Mouse (Mus musculus) hindbrain, embryonic 11.5 days (tissue): ENCODE results near the gene Psg25. TPM values are rescaled to one million over a fixed set of nuclear protein-coding genes. Genes with fewer than 3 reads are reported as not detected.
"Not testable (repeated sequence)": the region's sequence is repeated elsewhere in the genome, so short reads cannot be mapped to it uniquely, and the experiment has no call there.

Experiments
- ATAC-seq: fragments of 200-750 bp; cut with Nextera tagmentation; 2 replicates; pipeline ENCODE4 v1.8.0; 2017; ENCODE audit warnings: mild to moderate bottlenecking, moderate TSS enrichment, moderate library complexity; ENCODE audit not compliant: low FRiP score
- DNase-seq: peaks from one replicate; pipeline ENCODE4 v3.0.0-alpha.2; 2015; ENCODE audit warnings: low spot score
- H3K27ac ChIP-seq: fragments of 300-500 bp; sonication (generic); 2 replicates; pipeline ENCODE4 v1.5.1; 2014; ENCODE audit warnings: mild to moderate bottlenecking, low read depth, low read length
- H3K27me3 ChIP-seq: fragments of 300-500 bp; sonication (generic); 2 replicates; pipeline ENCODE4 v1.6.1; 2014; ENCODE audit warnings: mild to moderate bottlenecking, low read length, moderate library complexity, mixed read lengths; ENCODE audit not compliant: control insufficient read depth, insufficient read depth
- H3K36me3 ChIP-seq: fragments of 300-500 bp; sonication (generic); 2 replicates; pipeline ENCODE4 v1.6.1; 2014; ENCODE audit warnings: mild to moderate bottlenecking, low read length, moderate library complexity, mixed read lengths; ENCODE audit not compliant: control insufficient read depth, insufficient read depth
- H3K4me1 ChIP-seq: fragments of 300-500 bp; sonication (generic); replicated peaks from 2 replicates; pipeline ENCODE4 v1.6.1; 2014; ENCODE audit warnings: low read length, mixed read lengths; ENCODE audit not compliant: control insufficient read depth, insufficient read depth
- H3K4me2 ChIP-seq: fragments of 300-500 bp; sonication (generic); replicated peaks from 2 replicates; pipeline ENCODE4 v1.6.1; 2014; ENCODE audit warnings: mild to moderate bottlenecking, low read depth, low read length
- H3K4me3 ChIP-seq: fragments of 300-500 bp; sonication (generic); 2 replicates; pipeline ENCODE4 v1.5.1; 2014; ENCODE audit warnings: low read depth, low read length
- H3K9ac ChIP-seq: fragments of 300-500 bp; sonication (generic); 2 replicates; pipeline ENCODE4 v1.6.1; 2014; ENCODE audit warnings: low read depth, low read length
- H3K9me3 ChIP-seq: fragments of 300-500 bp; sonication (generic); 2 replicates; pipeline ENCODE4 v1.6.1; 2016; ENCODE audit warnings: low read length; ENCODE audit not compliant: control insufficient read depth
- WGBS: fragments of 180-500 bp; shearing (Covaris S2); extraction: QIAGEN DNeasy Blood & Tissue Kit; methylation state at CpG from one replicate; pipeline ENCODE4 v1.1.7; 2014; 5-methylcytosine and 5-hydroxymethylcytosine counted together
- polyA plus RNA-seq: library from polyadenylated mRNA; unstranded; fragments of >200 nt; fragmentation: Nextera tagmentation; extraction: Ambion mirVana; gene quantifications from 2 replicates; pipeline ENCODE4 v1.2.1, GENCODE M21; 2014

Gene Psg25
- polyA plus RNA-seq: not detected in 2 replicates

- H3K27me3 ChIP-seq: no peaks in the 10 kb centered on the region
- no peaks in the 10 kb centered on the region for H3K9me3 ChIP-seq
- H3K27ac ChIP-seq: no peak within 1 kb of the TSS
- H3K4me3 ChIP-seq: no peak within 1 kb of the TSS
- WGBS: 92% methylated on average over 1 of the region's 1 CpGs
- no peak within 1 kb of the TSS for H3K4me2 ChIP-seq
- ATAC-seq (no peak), DNase-seq (no peak)
- no peak within 1 kb of the TSS for H3K9ac ChIP-seq
- no peaks in the 10 kb centered on the region for H3K4me1 ChIP-seq
- no peaks in the 10 kb centered on the region for H3K36me3 ChIP-seq
Measured at GRCm38 (mm10) chr7:18532169-18532568, at the start of gene Psg25. Gene Psg25 (minus strand): TSS chr7:18532269.

GRCm38 (mm10) chr7:18567205-18567604 lies 35.1 kb upstream of the Psg25 start, which contains the start of gene Psg27:
Gene Psg27 (minus strand): TSS chr7:18567305.
- Histone ChIP-seq H3K9me3 (no peaks in the 10 kb centered on the region), H3K27ac (no peak within 1 kb of the TSS), H3K36me3 (no peaks in the 10 kb centered on the region), H3K4me3 (no peak within 1 kb of the TSS), H3K9ac (no peak within 1 kb of the TSS), H3K4me2 (no peak within 1 kb of the TSS), H3K4me1 (no peaks in the 10 kb centered on the region), H3K27me3 (no peaks in the 10 kb centered on the region)
- ATAC-seq (no peak), DNase-seq (no peak)
- WGBS: 87% methylated on average over 3 of the region's 3 CpGs

- Histone ChIP-seq H3K4me1 (no peaks in the 10 kb centered on the region), H3K36me3 (no peaks in the 10 kb centered on the region), H3K9me3 (no peaks in the 10 kb centered on the region; the same call in 1 of the 2 replicates), H3K27me3 (no peaks in the 10 kb centered on the region), H3K27ac (no peak overlapping the region), H3K4me2 (no peak overlapping the region), H3K4me3 (no peak overlapping the region), H3K9ac (no peak overlapping the region)
- no peak for DNase-seq
- ATAC-seq: no peak
Measured at GRCm38 (mm10) chr7:18559850-18560249, 27.8 kb upstream of the Psg25 start.

GRCm38 (mm10) chr7:18555751-18556150 lies 23.7 kb upstream of the Psg25 start:
- ATAC-seq, H3K4me2 ChIP-seq, H3K27me3 ChIP-seq, H3K9ac ChIP-seq, H3K27ac ChIP-seq, H3K36me3 ChIP-seq, H3K4me3 ChIP-seq, DNase-seq, H3K9me3 ChIP-seq, H3K4me1 ChIP-seq: not testable (repeated sequence)
- WGBS: 79% methylated on average over 3 of the region's 3 CpGs

- Histone ChIP-seq H3K9me3 (no peaks in the 10 kb centered on the region), H3K36me3 (no peaks in the 10 kb centered on the region), H3K27ac (no peak overlapping the region), H3K4me1 (no peaks in the 10 kb centered on the region), H3K4me2 (no peak overlapping the region), H3K9ac (no peak overlapping the region), H3K4me3 (no peak overlapping the region), H3K27me3 (no peaks in the 10 kb centered on the region)
- WGBS: 70% methylated on average over 3 of the region's 3 CpGs
- ATAC-seq (no peak), DNase-seq (no peak)
Measured at GRCm38 (mm10) chr7:18533420-18533819, 1.4 kb upstream of the Psg25 start.

GRCm38 (mm10) chr7:18524668-18525067 lies 7.4 kb downstream of the Psg25 start:
- Histone ChIP-seq H3K9ac (no peak overlapping the region), H3K36me3 (no peaks in the 10 kb centered on the region), H3K27ac (no peak overlapping the region), H3K4me3 (no peak overlapping the region), H3K27me3 (no peaks in the 10 kb centered on the region), H3K4me2 (no peak overlapping the region), H3K4me1 (no peaks in the 10 kb centered on the region), H3K9me3 (no peaks in the 10 kb centered on the region)
- no peak for ATAC-seq
- 94% methylated on average over 8 of the region's 8 CpGs for WGBS
- no peak for DNase-seq

- not testable (repeated sequence) for H3K27ac ChIP-seq, H3K36me3 ChIP-seq, H3K4me2 ChIP-seq, H3K4me3 ChIP-seq, DNase-seq, ATAC-seq, H3K4me1 ChIP-seq, H3K9me3 ChIP-seq, H3K27me3 ChIP-seq, H3K9ac ChIP-seq
Measured at GRCm38 (mm10) chr7:18512848-18513247, 19.2 kb downstream of the Psg25 start.

- not testable (repeated sequence) for H3K36me3 ChIP-seq, H3K4me2 ChIP-seq, H3K4me1 ChIP-seq, H3K27me3 ChIP-seq, DNase-seq, H3K27ac ChIP-seq, H3K4me3 ChIP-seq, ATAC-seq, H3K9me3 ChIP-seq, H3K9ac ChIP-seq
- WGBS: 67% methylated on average over 2 of the region's 2 CpGs
Measured at GRCm38 (mm10) chr7:18512417-18512816, 19.7 kb downstream of the Psg25 start.

- Histone ChIP-seq H3K4me1 (no peaks in the 10 kb centered on the region), H3K27me3 (no peaks in the 10 kb centered on the region), H3K9me3 (no peaks in the 10 kb centered on the region), H3K27ac (no peak overlapping the region), H3K9ac (no peak overlapping the region), H3K4me3 (no peak overlapping the region), H3K4me2 (no peak overlapping the region), H3K36me3 (no peaks in the 10 kb centered on the region)
- DNase-seq (peak; percentile 41), ATAC-seq (no peak)
- WGBS: 28% methylated on average over 9 of the region's 9 CpGs
Measured at GRCm38 (mm10) chr7:18511479-18511878, 20.6 kb downstream of the Psg25 start.
